Mouse (Mus musculus): Measurements from ENCODE around the gene Lrfn3.

Gene Lrfn3

DNA sequence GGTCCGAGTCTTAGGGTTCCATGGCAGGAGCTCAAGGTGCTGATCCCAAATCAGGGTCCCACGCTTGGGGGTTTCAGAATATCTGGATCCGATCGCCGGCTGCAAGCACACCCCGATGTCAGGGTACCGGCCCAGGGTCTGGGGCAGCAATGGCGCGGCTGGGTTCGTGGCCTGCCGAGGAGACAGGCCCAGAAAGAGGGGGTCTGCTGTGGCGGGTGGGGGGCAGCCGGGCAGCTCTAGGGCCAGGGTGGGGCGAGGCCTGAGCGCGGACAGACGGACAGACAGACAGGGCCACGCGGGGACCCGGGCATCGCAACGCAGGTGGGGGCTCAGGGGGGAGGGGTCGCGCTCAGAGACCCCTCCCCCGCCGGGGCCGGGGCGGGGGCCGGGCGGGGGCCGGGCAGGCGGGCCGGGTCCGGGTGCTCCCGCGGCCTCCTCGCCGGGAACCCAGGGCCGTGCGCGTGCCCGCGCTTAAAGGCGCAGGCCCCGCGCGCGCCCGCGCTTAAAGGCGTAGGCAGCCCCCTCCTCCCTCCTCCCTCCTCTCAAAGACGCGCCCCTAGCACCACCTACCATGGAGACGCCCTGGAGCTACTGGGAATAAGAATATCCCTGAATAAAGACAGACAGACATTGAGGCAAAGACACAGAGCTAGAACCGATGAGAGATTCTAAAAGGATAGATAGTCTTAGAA lies at the start of gene Lrfn3:
Gene Lrfn3, minus strand, starts transcription at position 121 of the 692 bp plus-strand sequence.
- DNase-seq (ENCODE audit: low read depth): no peak

DNA sequence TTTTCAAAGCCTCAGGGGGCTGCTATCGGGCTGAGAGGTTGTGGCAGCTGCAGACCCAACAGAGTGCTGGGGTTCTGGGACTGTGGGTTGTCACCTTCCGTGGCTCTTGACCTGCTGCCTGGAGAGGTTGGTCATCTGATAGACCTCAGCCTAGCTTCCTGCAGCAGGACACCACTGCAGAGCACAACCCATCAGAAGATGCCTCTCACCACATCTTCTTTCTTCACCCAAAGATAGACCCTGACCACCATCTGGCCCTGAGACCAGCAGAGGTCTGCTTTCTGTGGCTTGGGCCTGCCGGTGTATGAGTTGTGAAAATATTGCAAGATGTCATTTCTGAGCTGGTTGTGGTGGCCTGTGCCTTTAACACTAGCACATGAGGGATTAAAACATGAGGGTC lies 48.5 kb upstream of the Lrfn3 start:
- DNase-seq (ENCODE audit: low read depth): peak; percentile 4

DNA sequence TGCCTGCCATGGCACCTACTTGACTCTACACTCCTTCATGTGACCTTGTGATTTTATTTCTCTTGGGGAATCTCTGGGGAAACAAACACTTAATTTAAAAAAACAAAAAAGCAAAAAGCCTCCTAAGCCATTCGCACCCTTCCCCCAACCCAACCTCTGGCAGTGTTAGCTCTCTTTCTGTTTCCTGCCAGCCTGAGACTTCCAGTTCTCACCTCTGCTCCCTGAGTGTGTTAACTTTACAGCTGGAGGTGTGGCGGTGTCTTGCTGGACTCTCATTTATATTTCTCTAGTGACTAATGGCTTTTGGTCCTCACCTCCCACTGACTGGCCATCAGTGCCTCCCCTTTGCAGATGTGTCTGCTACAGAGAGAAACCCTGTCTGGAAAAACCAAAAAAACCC lies 47.2 kb upstream of the Lrfn3 start:
- peak; percentile 48 for DNase-seq (ENCODE audit: low read depth)

DNA sequence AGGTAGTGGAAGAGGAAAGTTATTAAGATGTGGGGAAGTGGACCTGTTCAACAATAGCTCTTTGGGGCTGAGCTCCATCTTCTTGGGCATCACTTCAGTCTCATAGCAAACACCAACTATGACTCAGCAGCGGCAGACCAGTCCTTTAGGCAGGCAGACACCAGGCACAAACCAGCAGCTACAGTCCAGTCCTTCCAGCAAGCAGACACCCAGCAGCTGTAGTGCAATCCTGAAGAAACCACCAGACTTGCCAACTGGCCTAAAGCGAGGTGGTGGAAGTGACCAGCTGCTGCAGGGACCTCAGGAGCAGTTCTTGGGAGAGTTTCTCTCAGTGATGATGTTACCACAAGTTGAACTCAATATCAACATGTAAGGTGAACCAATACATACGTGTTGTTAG lies 46.1 kb upstream of the Lrfn3 start:
- no peak for DNase-seq (ENCODE audit: low read depth)

DNA sequence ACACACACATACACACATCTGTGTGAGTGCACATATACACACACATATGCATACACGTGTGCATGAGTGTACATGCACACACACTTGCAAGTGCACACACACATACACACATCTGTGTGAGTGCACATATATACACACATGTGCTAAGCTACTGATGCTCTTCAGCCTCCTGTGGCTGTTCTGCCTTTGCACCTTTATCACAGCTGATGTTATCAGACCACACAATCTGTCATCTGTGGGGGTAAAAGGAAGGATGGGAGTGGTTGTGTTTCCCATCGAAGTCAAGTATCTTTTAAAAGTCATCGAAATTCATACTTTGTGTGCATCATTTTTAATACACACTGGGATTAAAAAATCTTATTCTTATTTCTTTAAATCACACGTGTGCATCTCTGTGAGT lies 39.8 kb upstream of the Lrfn3 start:
- peak; percentile 62 for DNase-seq (ENCODE audit: low read depth)

DNA sequence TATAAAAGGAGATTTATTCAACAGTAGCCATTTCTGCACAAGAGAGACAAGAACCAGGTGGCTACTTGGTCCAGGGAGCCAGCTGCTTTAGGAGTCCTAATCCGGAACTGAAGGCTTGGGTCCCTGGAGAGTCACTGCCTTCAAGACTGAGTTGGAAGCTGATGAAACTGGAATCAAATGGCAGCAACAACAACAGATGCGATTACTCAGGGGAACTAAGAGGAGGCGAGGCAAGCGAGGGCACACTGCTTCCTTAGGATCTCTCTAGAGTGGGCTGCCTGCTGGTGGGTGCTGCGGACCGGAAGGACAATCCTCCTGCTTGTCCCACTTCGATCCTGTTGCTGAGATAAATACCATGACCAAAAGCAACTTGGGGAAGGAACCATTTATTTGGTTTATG lies 37.1 kb upstream of the Lrfn3 start:
- DNase-seq (ENCODE audit: low read depth): no peak

DNA sequence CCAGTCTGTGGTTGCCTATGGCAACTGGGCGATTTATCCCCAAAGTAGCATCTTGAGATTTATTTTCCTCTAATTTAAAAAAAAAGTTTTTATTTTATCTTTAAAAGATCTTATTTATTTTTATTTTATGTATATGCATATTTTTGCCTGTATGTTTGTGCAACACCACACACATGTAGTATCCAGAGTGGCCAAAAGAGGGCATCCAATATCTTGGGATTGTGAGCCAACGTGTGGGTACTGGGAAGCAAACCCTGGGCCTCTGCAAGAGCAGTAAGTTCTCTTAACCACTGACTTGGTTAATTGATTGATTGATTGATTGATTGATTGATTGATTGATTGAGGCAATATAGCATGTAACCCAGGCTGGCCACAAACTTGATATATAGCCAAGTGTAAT lies 32.3 kb upstream of the Lrfn3 start:
- peak; percentile 80 for DNase-seq (ENCODE audit: low read depth)

DNA sequence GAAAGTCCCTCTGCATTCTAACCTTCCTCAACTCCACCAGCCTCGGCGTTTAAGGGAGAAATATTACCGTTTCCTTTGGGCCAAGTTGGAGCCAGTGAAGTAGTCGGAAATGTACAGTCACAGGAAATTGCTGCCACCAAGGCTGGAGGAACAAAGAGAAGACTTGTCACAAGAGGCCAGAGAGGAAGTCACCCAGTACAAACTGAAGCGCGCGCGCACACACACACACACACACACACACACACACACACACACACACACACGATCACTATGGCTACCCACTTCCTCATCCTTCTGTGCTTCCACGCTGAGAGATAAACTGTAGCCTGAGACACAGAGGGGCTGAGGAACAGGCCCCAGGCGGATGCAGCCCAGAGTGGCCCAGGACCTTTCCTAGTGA lies 31.8 kb upstream of the Lrfn3 start:
- peak; percentile 94 for DNase-seq (ENCODE audit: low read depth)

DNA sequence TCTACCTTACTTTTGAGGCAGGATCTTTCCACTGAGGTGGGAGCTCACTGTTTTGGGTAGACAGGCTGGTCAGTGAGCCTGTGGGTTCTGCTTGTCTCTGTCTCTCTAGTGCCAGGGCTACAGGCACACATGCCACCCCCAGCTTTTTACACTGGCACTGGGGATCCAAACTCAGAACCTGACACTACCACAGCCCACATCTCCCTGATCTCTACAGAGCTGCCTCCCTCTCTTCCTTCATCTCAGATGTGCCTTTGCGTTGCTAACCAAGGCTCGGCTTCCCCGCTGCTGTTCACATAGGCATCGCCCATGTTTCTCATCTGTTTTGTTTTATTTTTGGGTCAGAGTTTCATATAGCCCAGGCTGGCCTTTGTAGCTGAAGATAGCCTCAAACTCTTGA lies 31.1 kb upstream of the Lrfn3 start:
- DNase-seq (ENCODE audit: low read depth): peak; percentile 65

DNA sequence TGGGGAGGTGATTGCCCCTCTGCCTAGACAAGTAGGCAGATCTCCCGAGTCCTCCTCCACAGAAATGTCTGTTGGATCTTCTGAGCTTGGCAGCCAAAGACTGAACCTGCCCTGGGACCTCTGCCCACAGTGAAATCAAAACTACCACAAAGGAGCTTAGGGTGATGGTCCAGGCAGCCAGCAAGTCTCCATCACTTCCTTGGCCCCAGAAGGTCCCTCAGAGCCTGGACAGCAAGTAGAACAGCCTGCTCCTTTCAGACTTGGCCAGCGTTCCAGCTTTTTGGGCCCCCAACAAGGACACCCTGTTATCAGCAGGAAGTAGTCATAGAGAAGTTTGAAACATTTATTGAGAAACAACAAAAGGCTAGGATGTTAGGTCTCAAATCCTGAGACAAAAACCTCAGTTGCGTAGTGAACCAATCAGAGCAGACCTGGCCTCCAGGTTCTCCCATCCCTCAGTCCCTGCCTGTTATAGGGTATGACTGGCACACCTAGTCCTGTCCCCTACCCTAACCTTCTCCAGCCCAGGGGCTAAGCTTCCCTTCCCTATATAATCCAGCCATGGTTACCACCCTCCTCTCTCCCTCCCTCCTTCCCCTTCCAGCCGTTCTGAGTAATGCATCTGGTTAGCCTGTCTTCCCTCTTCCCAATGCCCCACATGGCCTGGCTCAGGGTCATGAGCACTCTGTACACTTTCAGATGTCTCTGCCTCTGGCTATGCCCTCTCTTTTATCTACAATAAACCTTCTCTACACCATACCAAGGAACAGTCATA lies 30.4 kb upstream of the Lrfn3 start:
- DNase-seq (ENCODE audit: low read depth): peak; percentile 69

DNA sequence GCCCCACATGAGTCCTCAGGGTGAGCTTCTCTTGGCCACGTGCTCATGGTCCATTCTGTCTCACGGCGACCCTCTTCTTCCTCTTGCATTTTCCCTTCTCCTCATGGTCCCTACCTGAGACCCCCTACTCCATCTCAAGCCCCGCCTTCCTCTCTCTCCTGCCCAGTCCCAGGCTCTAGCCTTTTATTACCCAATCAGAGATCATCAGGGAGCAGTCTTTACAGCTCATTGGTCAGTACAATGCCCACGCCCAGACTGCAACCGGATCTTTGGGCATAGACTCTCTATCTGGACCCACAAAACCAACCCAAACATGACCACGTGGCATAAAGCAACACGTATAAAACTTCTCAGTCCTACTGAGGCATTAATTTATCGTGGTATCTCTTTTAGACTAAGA lies 21.5 kb upstream of the Lrfn3 start:
- DNase-seq (ENCODE audit: low read depth): no peak

DNA sequence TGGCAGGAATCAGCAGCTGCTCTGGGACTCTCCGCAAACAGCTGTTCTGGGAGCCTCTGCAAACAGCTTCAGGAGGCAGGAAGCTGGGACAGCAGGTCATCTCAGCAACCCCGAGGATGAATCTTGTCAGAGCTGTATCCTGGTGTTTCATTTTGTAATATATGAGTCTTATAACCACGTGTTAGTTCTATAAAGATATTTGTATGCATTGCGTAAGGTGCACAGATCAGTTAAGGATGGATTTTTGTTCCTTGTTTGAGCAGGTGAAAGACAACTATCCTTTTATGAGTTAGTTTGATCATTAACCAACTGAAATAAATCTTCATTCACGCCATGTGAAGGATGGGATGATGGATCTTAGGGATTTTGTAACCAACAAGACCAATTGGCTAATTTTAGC lies 17.5 kb upstream of the Lrfn3 start:
- DNase-seq (ENCODE audit: low read depth): no peak

DNA sequence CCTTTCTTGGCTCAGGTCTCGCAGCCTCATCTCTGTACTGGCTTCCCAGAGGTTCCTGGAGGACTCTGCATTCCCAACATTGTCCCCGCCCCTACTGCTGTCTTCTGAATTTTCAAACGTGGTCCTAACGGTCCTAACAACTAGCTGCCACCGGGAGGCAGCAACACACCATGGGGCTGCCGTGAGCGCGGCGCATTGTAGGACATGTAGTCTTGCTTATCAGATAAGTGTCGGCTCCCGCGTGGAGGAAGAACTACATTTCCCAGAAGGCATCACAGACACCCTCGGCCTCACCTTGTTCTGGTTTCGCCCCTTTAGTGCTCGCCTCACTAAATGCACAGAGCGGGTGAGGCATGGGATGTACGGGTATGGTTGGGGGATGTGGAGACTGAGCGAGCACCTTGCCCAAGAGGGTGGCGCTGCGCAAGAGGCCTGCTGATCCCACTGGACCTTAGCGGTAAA lies 11.0 kb upstream of the Lrfn3 start:
- peak; percentile 96 for DNase-seq (ENCODE audit: low read depth)

DNA sequence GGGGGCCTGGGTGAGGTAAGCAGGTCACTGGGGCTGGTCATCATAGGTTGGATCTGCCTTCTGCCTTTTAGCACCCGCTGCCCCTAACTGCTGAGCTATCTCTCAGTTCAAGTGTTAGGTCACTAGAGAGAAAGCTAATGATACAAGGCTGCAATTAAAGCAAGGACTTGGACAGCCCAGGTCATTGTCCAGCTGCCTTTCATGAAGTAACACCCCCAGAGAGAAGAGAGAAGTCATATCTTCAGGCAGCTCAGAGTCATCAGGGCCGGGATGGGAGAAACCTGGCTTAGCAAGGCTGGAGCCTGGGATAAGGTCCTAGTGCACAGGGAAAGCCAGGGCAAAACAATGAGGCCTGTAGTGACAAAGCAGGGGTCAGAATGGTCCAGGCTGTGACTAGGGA lies 4.9 kb upstream of the Lrfn3 start:
- no peak for DNase-seq (ENCODE audit: low read depth)

DNA sequence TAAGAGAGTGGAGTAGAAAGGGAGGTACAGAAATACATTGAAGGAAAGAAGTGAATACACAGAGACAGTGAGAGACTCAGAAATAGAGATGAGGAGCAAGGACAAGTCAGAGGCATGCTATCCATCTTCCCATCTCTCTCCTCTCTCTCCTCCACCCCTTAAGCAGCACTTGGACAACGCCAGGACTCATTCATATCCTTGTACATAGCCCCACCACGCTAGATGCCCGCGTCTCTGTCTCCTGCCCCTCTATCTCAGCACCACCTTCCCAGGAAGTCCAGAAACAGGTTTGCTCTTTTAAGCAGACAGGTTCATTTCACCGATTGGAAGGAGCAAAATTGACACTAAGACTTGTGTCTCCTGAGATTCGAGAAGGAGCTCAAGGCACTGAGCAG lies 769 bp upstream of the Lrfn3 start:
- no peak for DNase-seq (ENCODE audit: low read depth)

DNA sequence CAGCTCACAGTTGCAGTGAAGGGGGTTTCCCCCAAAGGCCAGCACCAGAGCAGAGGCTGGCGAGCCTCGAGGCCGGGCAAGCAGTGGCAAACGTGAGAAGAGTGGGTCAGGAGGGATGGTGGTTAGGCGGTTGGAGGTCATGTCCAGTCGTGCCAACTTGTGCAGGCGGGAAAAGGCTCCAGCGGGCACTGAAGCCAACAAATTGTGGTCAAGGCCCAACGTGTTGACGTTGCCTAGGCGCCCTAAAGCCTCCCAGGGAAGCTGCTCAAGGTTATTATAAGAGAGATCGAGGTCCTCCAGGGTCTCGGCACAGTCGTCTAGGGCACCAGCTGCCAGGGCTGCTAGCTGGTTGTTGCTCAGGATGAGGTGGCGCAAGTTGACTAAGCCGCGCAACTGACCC lies 2.5 kb downstream of the Lrfn3 start:
- DNase-seq (ENCODE audit: low read depth): no peak

DNA sequence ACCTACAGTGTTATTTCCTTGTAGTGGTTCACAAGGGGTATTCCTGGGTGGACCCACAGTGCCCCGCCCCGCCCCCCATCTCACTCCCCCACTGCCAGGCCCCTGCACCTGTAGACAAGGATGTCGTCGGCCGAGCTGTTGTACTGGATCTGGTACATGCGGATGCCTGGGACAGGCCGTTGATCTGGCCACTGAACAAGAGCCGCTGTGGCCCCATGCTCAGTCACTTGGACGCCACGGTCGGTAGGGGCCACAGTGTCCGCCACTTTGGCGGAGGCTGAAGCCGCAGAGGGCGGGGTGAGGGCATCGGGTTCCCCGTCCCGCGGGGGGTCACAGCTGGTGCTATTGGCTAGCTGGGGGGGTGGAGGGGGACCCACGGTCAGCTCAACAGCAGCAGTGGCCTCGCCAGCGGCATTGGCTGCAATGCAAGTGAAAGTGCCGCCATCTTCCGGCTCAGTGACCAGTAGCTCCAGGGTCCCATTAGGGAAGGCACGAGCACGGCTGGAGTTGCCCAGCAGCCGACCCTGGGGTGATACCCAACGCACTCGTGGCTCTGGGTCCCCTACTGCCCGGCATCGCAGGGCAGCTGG lies 3.2 kb downstream of the Lrfn3 start:
- no peak for DNase-seq (ENCODE audit: low read depth)

DNA sequence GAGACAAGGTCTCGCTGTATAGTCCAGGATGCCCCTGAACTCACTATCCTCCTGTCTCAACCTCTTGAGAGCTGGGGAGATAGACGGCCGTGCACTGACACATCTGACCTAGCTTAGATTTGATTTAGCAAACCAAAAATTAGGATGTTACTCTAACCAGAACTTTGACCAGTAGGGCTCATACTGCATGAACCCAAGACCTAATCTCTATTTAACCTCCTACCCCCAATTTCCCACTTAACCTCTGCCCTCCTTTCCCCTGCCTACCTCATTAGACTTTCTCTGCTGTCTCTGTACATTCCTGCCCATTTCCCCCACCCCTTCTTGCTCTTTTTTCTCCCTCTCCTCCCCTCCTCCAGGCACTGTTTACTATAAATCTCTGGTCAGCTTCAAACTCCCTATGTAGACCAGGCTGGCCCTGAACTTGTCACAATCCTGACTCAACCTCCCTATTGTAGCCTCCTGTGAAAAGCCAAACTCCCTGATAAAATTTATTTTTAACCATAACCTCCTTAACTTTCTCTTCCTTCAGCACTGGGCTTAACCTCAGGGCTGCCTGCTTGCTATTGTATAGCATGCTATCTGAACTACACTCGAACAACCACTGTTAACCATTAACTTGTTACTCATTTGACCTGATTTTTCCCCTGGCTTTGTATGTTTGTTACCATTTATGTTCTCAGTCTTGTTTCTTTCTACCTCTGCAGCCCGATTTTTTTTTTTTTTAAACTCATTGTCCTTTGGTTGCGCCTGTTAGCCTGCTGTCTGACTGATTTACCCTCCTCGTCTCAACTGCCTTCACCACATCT lies 4.0 kb downstream of the Lrfn3 start:
- no peak for DNase-seq (ENCODE audit: low read depth)

DNA sequence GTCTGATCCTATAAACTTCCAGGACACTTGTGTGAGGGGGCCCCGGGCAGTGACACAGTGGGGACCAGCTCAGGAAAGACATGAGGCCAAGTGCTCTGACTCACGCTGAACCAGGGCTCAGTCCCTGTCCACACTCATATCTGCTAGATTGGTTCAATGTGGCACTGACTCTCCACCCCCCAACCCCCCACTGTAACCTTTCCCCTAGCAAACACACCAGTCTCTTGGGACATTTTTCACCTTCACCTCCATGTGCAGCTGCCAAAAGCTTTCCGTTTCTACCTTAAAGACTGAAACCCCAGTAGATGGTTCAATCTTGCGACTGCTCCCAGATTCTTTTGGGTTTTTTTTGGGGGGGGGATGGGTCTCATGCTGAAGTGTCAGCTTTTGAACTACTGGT lies 8.5 kb downstream of the Lrfn3 start:
- DNase-seq (ENCODE audit: low read depth): no peak

DNA sequence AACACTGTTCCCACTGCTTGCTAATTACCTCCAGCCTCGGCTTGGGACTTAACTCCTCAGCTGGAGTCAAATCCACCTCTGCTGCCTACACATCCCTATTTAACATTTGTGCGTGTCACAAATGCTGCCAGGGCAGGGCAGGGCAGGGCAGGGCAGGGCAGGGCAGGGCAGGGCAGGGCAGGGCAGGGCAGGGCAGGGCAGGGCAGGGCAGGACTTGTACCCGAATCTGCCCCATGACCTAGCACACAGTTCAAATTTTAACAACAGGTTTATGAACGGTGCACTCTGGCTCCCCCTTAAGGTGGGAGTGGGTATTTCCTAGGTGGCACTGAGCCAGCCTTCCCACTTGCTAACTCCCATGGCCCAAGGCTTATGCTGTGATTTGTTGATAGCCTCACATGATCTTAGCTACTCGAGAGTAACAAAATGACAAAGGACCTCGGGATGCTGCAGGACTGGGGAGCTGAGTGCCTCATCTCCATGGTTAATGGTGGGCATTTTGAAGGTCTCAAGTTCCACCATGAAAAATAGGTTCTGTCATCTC lies 9.2 kb downstream of the Lrfn3 start:
- peak; percentile 81 for DNase-seq (ENCODE audit: low read depth)

DNA sequence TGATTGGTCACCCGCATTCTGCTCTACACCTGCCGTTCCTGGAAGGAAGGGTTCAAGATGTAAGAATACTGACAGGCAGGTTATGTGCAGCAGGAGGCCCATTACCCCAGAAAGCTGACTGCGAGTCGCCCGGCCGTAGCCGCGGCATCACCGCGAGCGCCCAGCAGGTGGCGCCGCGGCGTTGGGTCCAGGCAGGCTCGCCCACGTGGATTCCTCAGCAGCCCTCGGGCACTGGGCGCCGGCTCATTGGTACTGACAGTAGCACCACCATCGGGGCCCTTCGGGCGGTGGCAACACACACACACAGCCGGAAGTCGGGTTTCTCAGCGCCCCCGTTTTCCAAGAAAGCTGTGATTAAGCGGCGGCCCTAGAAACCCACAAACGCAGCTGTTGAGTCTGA lies 14.7 kb downstream of the Lrfn3 start:
- DNase-seq (ENCODE audit: low read depth): peak; percentile 82

Data from induced T-regulatory cell, adult 2 months (primary cell).